Mouse (Mus musculus) midbrain, embryonic 13.5 days (tissue): ENCODE measurements around the gene Zyx. TPM values are rescaled to one million over a fixed set of nuclear protein-coding genes. Genes with fewer than 3 reads are reported as not detected.
A peak's percentile ranks its signal among the peaks of the same experiment; 100 is the strongest.

ENCODE experiments used
- ATAC-seq: fragments of 200-750 bp; cut with Nextera tagmentation; 2 replicates; pipeline ENCODE4 v1.8.0; 2017; ENCODE audit warnings: mild to moderate bottlenecking, moderate TSS enrichment, moderate library complexity
- H3K27ac ChIP-seq: fragments of 300-500 bp; sonication (generic); 2 replicates; pipeline ENCODE4 v1.5.1; 2015; ENCODE audit warnings: inconsistent platforms, mild to moderate bottlenecking, moderate library complexity
- H3K27me3 ChIP-seq: fragments of 300-500 bp; sonication (generic); 2 replicates; pipeline ENCODE4 v1.6.1; 2015; ENCODE audit warnings: mild to moderate bottlenecking, inconsistent platforms
- H3K36me3 ChIP-seq: fragments of 300-500 bp; sonication (generic); 2 replicates; pipeline ENCODE4 v1.6.1; 2015; ENCODE audit warnings: mild to moderate bottlenecking, inconsistent platforms
- H3K4me1 ChIP-seq: fragments of 300-500 bp; sonication (generic); replicated peaks from 2 replicates; pipeline ENCODE4 v1.6.1; 2015; ENCODE audit warnings: inconsistent platforms
- H3K4me2 ChIP-seq: fragments of 300-500 bp; sonication (generic); replicated peaks from 2 replicates; pipeline ENCODE4 v1.6.1; 2015; ENCODE audit warnings: moderate library complexity, mild to moderate bottlenecking, inconsistent platforms
- H3K4me3 ChIP-seq: fragments of 300-500 bp; sonication (generic); replicated peaks from 2 replicates; pipeline ENCODE4 v1.5.1; 2015; ENCODE audit warnings: mild to moderate bottlenecking, inconsistent platforms
- H3K9ac ChIP-seq: fragments of 300-500 bp; sonication (generic); replicated peaks from 2 replicates; pipeline ENCODE4 v1.6.1; 2015; ENCODE audit warnings: mild to moderate bottlenecking, inconsistent platforms
- H3K9me3 ChIP-seq: fragments of 300-500 bp; sonication (generic); 2 replicates; pipeline ENCODE4 v1.6.1; 2016; ENCODE audit warnings: mild to moderate bottlenecking, inconsistent platforms
- WGBS: fragments of 180-500 bp; shearing (Covaris S2); methylation state at CpG from one replicate; pipeline ENCODE4 v1.1.7; 2015; 5-methylcytosine and 5-hydroxymethylcytosine counted together
- polyA plus RNA-seq: library from polyadenylated mRNA; unstranded; fragments of >200 nt; fragmentation: Nextera tagmentation; extraction: Ambion mirVana; gene quantifications from 2 replicates; pipeline ENCODE4 v1.2.1, GENCODE M21; 2015

Zyx gene
- polyA plus RNA-seq, 1 experiment from 2014 or later = 46.2 TPM

- Histone ChIP-seq H3K36me3 (peaks cover 39% of the 10 kb centered on the region), H3K9me3 (no peaks in the 10 kb centered on the region), H3K4me2 (peak overlapping the region; percentile 90; the same call in 1 of the 2 replicates), H3K4me3 (no peak overlapping the region), H3K27me3 (no peaks in the 10 kb centered on the region), H3K9ac (no peak overlapping the region), H3K4me1 (peaks cover 50% of the 10 kb centered on the region), H3K27ac (no peak overlapping the region)
- WGBS = 85% methylated on average over 7 of the region's 7 CpGs
- ATAC-seq = no peak
Measured at GRCm38 (mm10) chr6:42351776-42352485, 2.5 kb downstream of the Zyx start.

- H3K27ac ChIP-seq = no peak overlapping the region
- ATAC-seq = no peak
- 96% methylated on average over 1 of the region's 1 CpGs for WGBS
- no peaks in the 10 kb centered on the region for H3K9me3 ChIP-seq
- H3K4me1 ChIP-seq = peaks cover 50% of the 10 kb centered on the region
- H3K4me3 ChIP-seq = no peak overlapping the region
- peaks cover 45% of the 10 kb centered on the region for H3K36me3 ChIP-seq
- H3K4me2 ChIP-seq = no peak overlapping the region
- H3K9ac ChIP-seq = no peak overlapping the region
- H3K27me3 ChIP-seq = no peaks in the 10 kb centered on the region
Measured at GRCm38 (mm10) chr6:42352486-42352846, 3.0 kb downstream of the Zyx start.

DNA sequence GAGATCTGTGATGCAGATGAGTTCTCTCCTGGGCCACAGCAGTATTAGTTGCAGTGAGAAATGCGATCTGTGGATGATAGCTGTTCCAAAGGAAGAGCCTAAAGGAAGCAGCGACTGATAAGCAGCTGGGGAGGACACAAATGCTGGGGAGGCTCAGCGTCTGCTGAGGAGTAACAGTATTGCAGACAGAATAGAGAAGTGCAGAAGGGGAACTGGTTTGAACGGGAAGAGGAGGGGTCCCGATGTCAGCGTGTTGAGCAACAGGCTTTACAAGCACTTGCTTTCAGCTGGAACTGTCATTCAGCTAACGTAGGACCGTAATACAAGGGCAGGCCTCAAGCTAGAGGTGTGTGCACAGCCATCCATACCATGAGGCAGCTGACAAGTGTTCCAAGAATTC lies 3.8 kb downstream of the Zyx start:
- no peak overlapping the region for H3K9ac ChIP-seq
- no peaks in the 10 kb centered on the region for H3K9me3 ChIP-seq
- H3K36me3 ChIP-seq = peaks cover 52% of the 10 kb centered on the region
- no peaks in the 10 kb centered on the region for H3K27me3 ChIP-seq
- no peak overlapping the region for H3K27ac ChIP-seq
- H3K4me1 ChIP-seq = peaks cover 50% of the 10 kb centered on the region
- no peak overlapping the region for H3K4me3 ChIP-seq
- WGBS = 89% methylated on average over 8 of the region's 8 CpGs
- no peak overlapping the region for H3K4me2 ChIP-seq
- no peak for ATAC-seq

DNA sequence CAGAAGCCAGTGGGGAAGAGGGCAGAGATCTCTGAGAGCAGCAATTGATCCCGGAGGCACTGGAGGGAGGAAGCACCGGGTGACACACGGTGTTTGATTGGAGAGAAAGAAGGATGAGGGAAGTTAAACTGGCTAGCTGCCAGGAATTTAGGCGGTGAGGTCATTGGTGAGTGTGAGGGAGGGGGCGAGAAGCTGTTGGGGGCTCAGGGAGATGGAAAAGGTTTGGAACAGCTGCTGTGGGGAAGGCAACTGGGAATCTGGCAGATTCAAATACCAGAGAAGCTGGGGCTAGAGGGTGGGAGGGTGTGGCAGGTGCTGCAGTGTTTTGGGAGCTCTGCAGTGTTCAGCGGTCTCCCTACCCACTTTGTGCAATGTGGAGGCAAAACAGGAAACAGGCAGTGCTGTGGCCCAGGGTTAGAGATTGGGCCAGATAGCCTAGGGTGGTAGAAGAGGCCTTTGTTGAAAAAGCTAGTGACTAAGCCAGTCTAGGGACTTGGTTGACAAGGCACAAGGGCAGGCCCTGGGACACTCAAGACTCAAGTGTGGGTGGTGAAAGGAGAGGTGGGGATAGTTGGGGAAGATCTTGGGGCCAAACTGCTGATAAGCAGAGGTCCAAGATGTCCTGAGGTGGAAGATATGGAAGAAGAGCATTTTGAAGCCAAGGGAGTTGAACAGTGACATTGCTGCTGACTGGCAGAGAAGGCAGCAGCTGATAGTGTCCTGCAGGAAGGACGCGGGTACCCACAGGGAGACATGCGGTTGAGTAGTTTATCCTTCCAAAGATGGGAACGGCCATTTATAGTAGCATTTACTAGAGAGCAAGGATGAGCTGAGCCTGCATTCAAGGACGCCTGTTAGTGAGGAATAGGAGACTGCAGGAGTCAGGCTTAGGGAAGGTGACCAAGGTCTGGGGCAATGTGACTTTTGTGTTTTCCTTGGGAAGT lies 4.9 kb downstream of the Zyx start:
- H3K4me3 ChIP-seq = no peak overlapping the region
- H3K4me1 ChIP-seq = peaks cover 41% of the 10 kb centered on the region
- H3K9me3 ChIP-seq = no peaks in the 10 kb centered on the region
- H3K27ac ChIP-seq = no peak overlapping the region
- no peaks in the 10 kb centered on the region for H3K27me3 ChIP-seq
- H3K9ac ChIP-seq = no peak overlapping the region
- WGBS = 62% methylated on average over 11 of the region's 11 CpGs
- ATAC-seq = no peak
- H3K4me2 ChIP-seq = no peak overlapping the region
- H3K36me3 ChIP-seq = peaks cover 62% of the 10 kb centered on the region

GRCm38 (mm10) chr6:42355366-42355765 lies 5.9 kb downstream of the Zyx start:
- Histone ChIP-seq H3K27ac (no peak overlapping the region), H3K9me3 (no peaks in the 10 kb centered on the region), H3K27me3 (no peaks in the 10 kb centered on the region), H3K4me2 (no peak overlapping the region), H3K4me3 (no peak overlapping the region), H3K36me3 (peaks cover 73% of the 10 kb centered on the region), H3K9ac (no peak overlapping the region), H3K4me1 (peaks cover 41% of the 10 kb centered on the region)
- no peak for ATAC-seq
- 93% methylated on average over 6 of the region's 6 CpGs for WGBS

GRCm38 (mm10) chr6:42355794-42356600 lies 6.6 kb downstream of the Zyx start:
- no peak overlapping the region for H3K9ac ChIP-seq
- 93% methylated on average over 13 of the region's 13 CpGs for WGBS
- no peak overlapping the region for H3K4me3 ChIP-seq
- H3K4me2 ChIP-seq = no peak overlapping the region
- H3K4me1 ChIP-seq = peaks cover 35% of the 10 kb centered on the region
- H3K27ac ChIP-seq = no peak overlapping the region
- peaks cover 78% of the 10 kb centered on the region for H3K36me3 ChIP-seq
- no peaks in the 10 kb centered on the region for H3K9me3 ChIP-seq
- ATAC-seq = no peak
- no peaks in the 10 kb centered on the region for H3K27me3 ChIP-seq

GRCm38 (mm10) chr6:42356913-42357312 lies 7.5 kb downstream of the Zyx start:
- Histone ChIP-seq H3K9me3 (no peaks in the 10 kb centered on the region), H3K9ac (no peak overlapping the region), H3K4me3 (no peak overlapping the region), H3K36me3 (peaks cover 77% of the 10 kb centered on the region), H3K27me3 (no peaks in the 10 kb centered on the region), H3K4me1 (peaks cover 26% of the 10 kb centered on the region), H3K27ac (no peak overlapping the region), H3K4me2 (no peak overlapping the region)
- WGBS = 96% methylated on average over 5 of the region's 5 CpGs
- ATAC-seq = no peak

DNA sequence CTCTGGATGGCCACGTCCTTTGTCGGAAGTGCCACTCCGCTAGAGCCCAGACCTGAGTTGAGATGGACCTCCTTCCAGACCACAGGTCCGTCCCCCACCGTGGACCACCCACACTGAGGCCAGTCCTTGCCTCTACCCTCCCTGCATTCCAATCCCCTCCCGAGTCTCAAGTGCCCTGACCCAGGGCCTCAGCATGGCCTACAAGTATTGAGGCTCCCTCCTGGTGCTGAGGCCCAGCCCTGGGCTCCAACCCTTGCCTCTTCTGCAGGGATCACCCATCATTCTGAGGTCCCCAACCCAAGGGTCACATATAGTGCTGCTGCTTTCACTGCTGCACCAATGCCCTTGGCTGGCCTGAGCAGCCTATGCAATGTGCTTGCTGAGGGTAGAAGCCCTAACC lies 8.5 kb downstream of the Zyx start:
- no peak for ATAC-seq
- Histone ChIP-seq H3K27me3 (no peaks in the 10 kb centered on the region), H3K9ac (no peak overlapping the region), H3K4me2 (no peak overlapping the region), H3K9me3 (no peaks in the 10 kb centered on the region), H3K4me1 (peaks cover 21% of the 10 kb centered on the region), H3K4me3 (no peak overlapping the region), H3K27ac (no peak overlapping the region), H3K36me3 (peaks cover 69% of the 10 kb centered on the region)
- WGBS = 72% methylated on average over 6 of the region's 6 CpGs

- no peak overlapping the region for H3K4me3 ChIP-seq
- no peak overlapping the region for H3K9ac ChIP-seq
- no peak overlapping the region for H3K27ac ChIP-seq
- H3K9me3 ChIP-seq = no peaks in the 10 kb centered on the region
- peaks cover 67% of the 10 kb centered on the region for H3K36me3 ChIP-seq
- no peak overlapping the region for H3K4me2 ChIP-seq
- H3K27me3 ChIP-seq = no peaks in the 10 kb centered on the region
- WGBS = 93% methylated on average over 12 of the region's 12 CpGs
- H3K4me1 ChIP-seq = peaks cover 12% of the 10 kb centered on the region
- ATAC-seq = no peak
Measured at GRCm38 (mm10) chr6:42358901-42359300, 9.5 kb downstream of the Zyx start.

DNA sequence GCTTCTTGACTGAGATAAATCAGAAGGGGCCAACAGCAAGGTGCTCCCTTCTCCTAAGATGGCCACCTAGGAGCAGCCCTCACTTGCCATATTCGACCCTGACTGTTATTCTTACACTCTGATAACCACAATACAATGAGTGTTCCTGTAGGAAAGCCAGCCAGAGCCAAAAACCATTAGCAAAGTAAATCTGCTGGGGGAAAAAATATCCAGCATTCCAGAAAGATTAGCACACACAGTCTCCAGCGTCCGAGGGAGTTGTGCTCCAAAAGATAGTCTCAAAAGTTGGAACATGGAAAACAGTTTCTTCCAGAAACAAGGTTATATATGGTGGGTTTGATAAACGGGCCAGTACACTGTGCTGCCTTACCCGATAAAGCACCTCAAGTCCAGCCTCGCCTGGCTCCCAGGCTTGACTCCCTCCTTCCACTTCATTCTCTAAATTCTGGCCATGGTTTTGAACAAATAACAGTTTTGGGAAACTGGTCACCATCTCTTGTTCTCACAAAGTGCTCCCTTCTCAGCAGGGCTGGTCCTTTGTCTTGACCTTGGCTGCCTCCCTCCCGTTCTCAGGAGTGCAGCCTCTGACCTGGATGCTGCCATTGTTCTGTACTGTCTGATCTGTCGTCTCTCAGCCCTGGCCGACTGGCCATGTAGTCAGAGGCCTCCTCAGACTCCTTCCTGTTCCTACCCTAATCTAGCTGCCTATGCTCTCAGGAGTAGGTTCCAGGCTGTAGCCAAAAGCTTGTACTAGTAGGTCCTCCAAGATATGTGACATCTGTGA lies 10.1 kb downstream of the Zyx start:
- Histone ChIP-seq H3K4me2 (no peak overlapping the region), H3K4me1 (peaks cover 5% of the 10 kb centered on the region), H3K9ac (no peak overlapping the region), H3K27me3 (no peaks in the 10 kb centered on the region), H3K27ac (no peak overlapping the region), H3K9me3 (no peaks in the 10 kb centered on the region), H3K36me3 (peaks cover 65% of the 10 kb centered on the region), H3K4me3 (no peak overlapping the region)
- 74% methylated on average over 9 of the region's 9 CpGs for WGBS
- ATAC-seq = no peak

- peaks cover 58% of the 10 kb centered on the region for H3K36me3 ChIP-seq
Measured at GRCm38 (mm10) chr6:42360231-42360840, 10.9 kb downstream of the Zyx start.

More at GRCm38 (mm10) chr6:42360231-42360840, 10.9 kb downstream of the Zyx start:
- Histone ChIP-seq H3K27me3 (no peaks in the 10 kb centered on the region), H3K4me1 (no peaks in the 10 kb centered on the region), H3K9me3 (no peaks in the 10 kb centered on the region), H3K4me3 (no peak overlapping the region), H3K9ac (no peak overlapping the region), H3K27ac (no peak overlapping the region), H3K4me2 (no peak overlapping the region)
- no peak for ATAC-seq
- WGBS = 97% methylated on average over 6 of the region's 6 CpGs
